Mouse (Mus musculus) cortical plate, adult 2 months (tissue): ENCODE results near the gene Stxbp3. TPM values are rescaled to one million over a fixed set of nuclear protein-coding genes. Genes with fewer than 3 reads are reported as not detected.
"Not testable (repeated sequence)": the region's sequence is repeated elsewhere in the genome, so short reads cannot be mapped to it uniquely, and the experiment has no call there.

Experiments used
- H3K27ac ChIP-seq: fragments of 200-500 bp; 2 replicates; pipeline ENCODE4 v1.5.1; 2012; ENCODE audit warnings: low read length, control low read depth, inconsistent platforms; ENCODE audit not compliant: insufficient read depth
- H3K4me1 ChIP-seq: fragments of 200-500 bp; 2 replicates; pipeline ENCODE4 v1.6.1; 2011; ENCODE audit warnings: low read length; ENCODE audit not compliant: control insufficient read depth, insufficient read depth
- H3K4me3 ChIP-seq: fragments of 200-500 bp; 2 replicates; pipeline ENCODE4 v1.5.1; 2011; ENCODE audit warnings: mild to moderate bottlenecking, low read length, control low read depth; ENCODE audit not compliant: insufficient read depth
- CTCF ChIP-seq: fragments of 200-500 bp; IDR thresholded peaks from 2 replicates; pipeline ENCODE4 v1.5.1; 2011; ENCODE audit warnings: mild to moderate bottlenecking, control low read depth, low read length; ENCODE audit not compliant: insufficient read depth; ENCODE audit errors: extremely low read depth
- POLR2A ChIP-seq: fragments of 200-500 bp; IDR thresholded peaks from 2 replicates; pipeline ENCODE4 v1.6.1; 2011; ENCODE audit warnings: mild to moderate bottlenecking, low read length, control low read depth; ENCODE audit not compliant: insufficient read depth; ENCODE audit errors: extremely low read depth
- polyA plus RNA-seq: library from polyadenylated mRNA; depleted of rRNA; stranded (reverse); fragments of >200 nt; gene quantifications from 2 replicates; pipeline ENCODE4 v1.2.3, GENCODE M21; 2012; rRNA removed

Gene Stxbp3
- polyA plus RNA-seq = 26.1 and 26.6 TPM in 2 replicates

DNA sequence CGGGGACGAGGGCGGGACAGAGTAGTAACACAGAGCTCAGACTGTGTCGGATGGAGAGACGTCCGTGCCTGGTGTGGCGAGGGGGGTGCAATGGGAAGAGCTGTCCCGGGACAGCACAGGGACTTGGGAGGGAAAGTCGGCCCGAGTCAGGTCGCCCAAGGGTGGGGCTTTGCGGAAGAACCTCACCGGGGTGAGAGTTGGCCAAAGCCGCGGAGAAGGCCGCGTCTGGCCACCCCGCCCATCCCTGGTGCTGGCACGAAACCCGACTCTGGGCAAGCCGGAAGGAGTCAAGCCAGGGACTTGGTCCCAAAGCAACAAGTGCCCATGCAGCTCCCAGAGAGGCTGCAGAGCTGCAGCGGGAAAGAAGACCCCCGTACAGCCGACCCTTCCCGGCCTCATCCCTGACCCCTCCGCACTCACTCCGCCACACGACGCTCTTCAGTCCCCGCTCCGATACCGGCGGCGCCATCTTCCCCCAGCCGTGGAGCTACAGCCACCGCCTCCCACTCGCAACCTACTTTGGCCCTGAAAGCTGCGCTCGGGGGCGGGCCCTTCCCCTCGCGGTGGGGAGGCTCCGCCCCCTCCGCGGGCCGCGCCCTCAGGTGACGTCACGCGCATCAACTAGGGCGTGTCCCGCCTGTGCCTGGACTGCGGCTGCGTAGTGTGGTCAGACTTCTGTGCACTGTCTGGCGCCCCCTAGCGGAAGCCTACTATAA, at the start of gene Stxbp3:
Stxbp3 (minus strand) TSS at position 527 of the 716 bp plus-strand sequence.
- TF ChIP-seq POLR2A (peak; percentile 58; the same call in 1 of the 2 replicates), CTCF (peak; percentile 90)
- peak within 1 kb of the TSS; percentile 74 for H3K27ac ChIP-seq
- H3K4me1 ChIP-seq = no peaks in the 10 kb centered on the region
- peak within 1 kb of the TSS; percentile 52 for H3K4me3 ChIP-seq

DNA sequence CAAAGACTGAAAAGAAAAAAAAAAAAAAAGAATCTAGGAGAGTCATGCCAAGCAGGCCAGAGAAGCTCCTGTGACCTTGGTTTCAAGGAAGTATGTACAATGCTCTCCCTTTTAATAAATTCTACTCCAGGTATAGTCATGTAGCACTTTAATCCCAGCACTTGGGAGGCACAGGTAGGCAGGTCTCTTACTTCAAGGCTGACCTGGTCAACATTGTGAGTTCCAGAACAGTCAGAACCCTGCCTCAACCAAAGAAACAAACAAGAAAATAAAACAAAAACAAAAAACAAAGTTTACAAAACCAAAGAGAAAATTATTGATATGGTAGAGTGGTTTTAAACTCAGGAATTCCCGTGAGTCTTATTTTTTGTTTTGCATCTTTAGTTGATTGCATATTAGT, 49.6 kb upstream of the Stxbp3 start, which contains the start of gene Fndc7:
Fndc7 (minus strand) TSS at position 101 of the 400 bp plus-strand sequence.
- Histone ChIP-seq H3K4me1 (no peaks in the 10 kb centered on the region), H3K27ac (no peak within 1 kb of the TSS), H3K4me3 (no peak within 1 kb of the TSS)
- no peak for TF ChIP-seq CTCF
- TF ChIP-seq POLR2A = no peak

DNA sequence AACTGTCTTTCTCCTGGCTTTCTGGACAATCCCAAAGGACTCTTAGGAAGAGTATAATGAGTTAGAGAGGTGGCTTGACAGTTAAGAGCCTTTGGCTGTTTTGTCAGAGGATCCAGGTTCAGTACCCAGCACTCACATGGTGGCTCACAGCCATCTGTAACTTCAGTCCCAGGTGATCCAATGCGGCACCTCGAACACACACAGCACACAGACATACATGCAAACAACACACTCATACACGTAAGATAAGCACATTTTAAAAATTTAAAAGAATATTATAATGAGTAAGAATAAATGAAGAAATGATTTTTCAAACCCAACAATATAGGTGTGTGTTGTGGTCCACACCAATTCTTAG, 47.3 kb upstream of the Stxbp3 start:
- TF ChIP-seq POLR2A (no peak), CTCF (no peak)
- Histone ChIP-seq H3K27ac (no peak overlapping the region), H3K4me1 (peaks cover 3% of the 10 kb centered on the region), H3K4me3 (no peak overlapping the region)

- TF ChIP-seq POLR2A = no peak
- Histone ChIP-seq H3K4me1 (peaks cover 3% of the 10 kb centered on the region), H3K27ac (no peak overlapping the region)
These were observed 46.8 kb upstream of the Stxbp3 start for GRCm38 (mm10) chr3:108886934-108887617.

DNA sequence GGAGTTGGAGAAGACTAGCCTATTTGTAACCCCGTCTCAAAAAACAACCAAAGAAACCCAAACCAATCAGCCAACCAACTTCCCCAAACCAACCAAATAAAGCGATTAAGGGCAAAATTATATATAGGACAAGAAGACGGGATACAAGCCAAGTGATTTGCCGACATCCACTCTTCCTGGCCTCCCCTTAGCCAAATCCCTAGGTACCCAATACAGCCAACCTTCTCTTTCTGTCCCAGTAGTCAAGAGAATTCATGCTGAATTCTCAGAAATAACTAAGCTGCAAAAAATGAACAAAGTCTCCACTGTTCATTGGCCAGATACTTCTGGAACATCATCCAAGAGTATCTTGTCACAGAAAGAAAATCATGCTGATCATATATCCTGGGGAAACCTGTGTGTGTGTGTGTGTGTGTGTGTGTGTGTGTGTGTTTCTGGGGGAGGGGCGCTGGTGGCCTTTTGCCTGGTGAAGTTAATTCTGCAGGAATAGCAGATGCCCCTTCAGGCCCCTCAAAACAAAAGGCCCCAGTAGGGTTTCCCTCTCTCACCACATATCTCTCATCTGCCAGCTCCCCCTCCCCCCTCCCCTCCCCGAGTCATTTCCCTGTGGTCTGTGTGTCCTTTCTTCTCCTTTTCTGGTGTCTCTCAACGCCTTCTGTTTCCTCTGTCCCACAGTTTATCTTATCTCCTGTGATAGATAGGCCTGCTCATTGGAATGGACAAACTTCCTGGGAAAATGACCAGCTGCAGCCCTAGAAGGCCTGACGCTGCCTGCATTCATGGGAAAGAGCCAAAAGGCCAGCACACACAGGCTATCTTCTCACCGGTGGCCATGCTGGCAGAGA, 45.6 kb upstream of the Stxbp3 start:
- H3K4me3 ChIP-seq = no peak overlapping the region
- H3K4me1 ChIP-seq = peaks cover 5% of the 10 kb centered on the region
- TF ChIP-seq CTCF (no peak), POLR2A (no peak)
- H3K27ac ChIP-seq = no peak overlapping the region

More at GRCm38 (mm10) chr3:108886934-108887617, 46.8 kb upstream of the Stxbp3 start:
- H3K4me3 ChIP-seq = no peak overlapping the region

DNA sequence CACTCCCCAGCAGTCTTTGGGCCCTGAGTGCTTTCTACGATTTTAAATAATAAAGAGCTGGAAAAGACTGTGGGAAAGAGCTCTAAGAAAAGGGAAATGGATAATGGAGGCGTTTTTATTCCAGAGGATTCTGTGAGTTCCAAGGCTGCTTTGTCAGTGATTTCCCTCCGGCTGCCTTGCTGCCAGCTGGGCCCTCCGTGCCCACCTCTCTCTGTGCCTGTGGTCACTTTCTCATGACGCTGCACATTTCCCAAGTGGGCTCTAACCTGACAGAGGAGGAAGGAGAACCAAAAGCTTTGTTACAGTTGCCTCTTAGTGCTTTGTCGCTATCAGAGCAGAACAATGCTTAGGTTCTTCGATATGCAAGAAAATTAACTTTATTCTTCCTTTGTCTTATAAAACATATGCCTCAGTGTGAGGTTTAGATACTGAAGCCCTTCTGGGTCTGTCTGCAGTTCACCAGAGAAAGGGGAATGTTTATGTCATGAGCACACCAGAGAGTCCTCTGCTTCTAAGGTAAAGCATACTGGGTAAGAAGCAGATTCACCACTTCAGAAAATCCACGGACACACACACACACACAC, 44.5 kb upstream of the Stxbp3 start:
- H3K4me3 ChIP-seq = no peak overlapping the region
- H3K27ac ChIP-seq = no peak overlapping the region
- H3K4me1 ChIP-seq = peaks cover 7% of the 10 kb centered on the region
- TF ChIP-seq POLR2A (no peak), CTCF (no peak)

GRCm38 (mm10) chr3:108883067-108883466, 42.7 kb upstream of the Stxbp3 start:
- no peak overlapping the region for H3K4me3 ChIP-seq
- no peak for TF ChIP-seq CTCF
- no peak for TF ChIP-seq POLR2A
- H3K4me1 ChIP-seq = peaks cover 7% of the 10 kb centered on the region
- no peak overlapping the region for H3K27ac ChIP-seq

DNA sequence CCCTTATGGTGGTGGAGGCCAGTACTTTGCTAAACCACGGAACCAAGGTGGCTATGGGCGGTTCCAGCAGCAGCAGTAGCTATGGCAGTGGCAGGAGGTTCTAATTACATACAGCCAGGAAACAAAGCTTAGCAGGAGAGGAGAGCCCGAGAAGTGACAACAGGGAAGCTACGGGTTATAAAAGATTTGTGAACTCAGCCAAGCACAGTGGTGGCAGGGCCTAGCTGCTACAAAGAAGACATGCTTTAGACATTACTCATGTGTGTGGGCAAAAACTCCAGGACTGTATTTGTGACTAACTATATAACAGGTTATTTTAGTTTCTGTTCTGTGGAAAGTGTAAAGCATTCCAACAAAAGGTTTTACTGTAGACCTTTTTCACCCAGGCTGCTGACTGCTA, 41.5 kb upstream of the Stxbp3 start:
- not testable (repeated sequence) for H3K4me1 ChIP-seq, H3K27ac ChIP-seq, H3K4me3 ChIP-seq
